Mouse (Mus musculus) E14TG2a.4 (cell line): ENCODE results near the gene Atg2a.

ENCODE experiments used
- CTCF ChIP-seq: conservative IDR thresholded peaks from 2 replicates; pipeline ENCODE4 v1.5.1; 2014; ENCODE audit warnings: low read length
- POU5F1 ChIP-seq: IDR thresholded peaks from 2 replicates; pipeline ENCODE4 v1.6.1; 2014; ENCODE audit warnings: low read length, borderline replicate concordance

- TF ChIP-seq CTCF (no peak), POU5F1 (no peak)
Measured at GRCm38 (mm10) chr19:6241274-6242107, at the start of gene Atg2a.
